Mouse (Mus musculus) forebrain, embryonic 12.5 days (tissue): ENCODE results near the gene Lgr6. TPM values are rescaled to one million over a fixed set of nuclear protein-coding genes. Genes with fewer than 3 reads are reported as not detected.
"Not testable (repeated sequence)": the region's sequence is repeated elsewhere in the genome, so short reads cannot be mapped to it uniquely, and the experiment has no call there.

ENCODE experiments used
- ATAC-seq: fragments of 200-750 bp; cut with Nextera tagmentation; 2 replicates; pipeline ENCODE4 v1.8.0; 2017; ENCODE audit warnings: moderate TSS enrichment; ENCODE audit not compliant: low FRiP score
- H3K27ac ChIP-seq: fragments of 300-500 bp; sonication (generic); 2 replicates; pipeline ENCODE4 v1.5.1; 2016; ENCODE audit warnings: mild to moderate bottlenecking
- H3K27me3 ChIP-seq: fragments of 300-500 bp; sonication (generic); 2 replicates; pipeline ENCODE4 v1.6.1; 2016; ENCODE audit warnings: mild to moderate bottlenecking
- H3K36me3 ChIP-seq: fragments of 300-500 bp; sonication (generic); replicated peaks from 2 replicates; pipeline ENCODE4 v1.6.1; 2016; ENCODE audit warnings: mild to moderate bottlenecking
- H3K4me1 ChIP-seq: fragments of 300-500 bp; sonication (generic); 2 replicates; pipeline ENCODE4 v1.6.1; 2016
- H3K4me2 ChIP-seq: fragments of 300-500 bp; sonication (generic); 2 replicates; pipeline ENCODE4 v1.6.1; 2016; ENCODE audit warnings: mild to moderate bottlenecking, moderate library complexity
- H3K4me3 ChIP-seq: fragments of 300-500 bp; sonication (generic); replicated peaks from 2 replicates; pipeline ENCODE4 v1.5.1; 2016; ENCODE audit warnings: mild to moderate bottlenecking
- H3K9ac ChIP-seq: fragments of 300-500 bp; sonication (generic); 2 replicates; pipeline ENCODE4 v1.6.1; 2016; ENCODE audit warnings: mild to moderate bottlenecking
- H3K9me3 ChIP-seq: fragments of 300-500 bp; sonication (generic); 2 replicates; pipeline ENCODE4 v1.6.1; 2016
- WGBS: fragments of 180-500 bp; shearing (Covaris S2); methylation state at CpG from one replicate; pipeline ENCODE4 v1.1.7; 2016; 5-methylcytosine and 5-hydroxymethylcytosine counted together
- polyA plus RNA-seq: library from polyadenylated mRNA; unstranded; fragments of >200 nt; fragmentation: Nextera tagmentation; extraction: Ambion mirVana; gene quantifications from 2 replicates; pipeline ENCODE4 v1.2.1, GENCODE M21; 2016

Lgr6 gene
- polyA plus RNA-seq, 1 experiment from 2014 or later, result 0.42 TPM

GRCm38 (mm10) chr1:135125990-135126389, 20.9 kb upstream of the Lgr6 start:
- no peak overlapping the region for H3K4me3 ChIP-seq
- H3K27me3 ChIP-seq, result peaks cover 26% of the 10 kb centered on the region
- H3K4me2 ChIP-seq, result no peak overlapping the region
- no peak overlapping the region for H3K27ac ChIP-seq
- H3K9me3 ChIP-seq, result no peaks in the 10 kb centered on the region
- whole genome bisulfite sequencing, result 66% methylated on average over 8 of the region's 8 CpGs
- H3K36me3 ChIP-seq, result no peaks in the 10 kb centered on the region
- ATAC-seq, result no peak
- H3K9ac ChIP-seq, result no peak overlapping the region
- H3K4me1 ChIP-seq, result peaks cover 6% of the 10 kb centered on the region; the same call in 1 of the 2 replicates

GRCm38 (mm10) chr1:135124573-135125363, 19.7 kb upstream of the Lgr6 start:
- WGBS, result 94% methylated on average over 8 of the region's 8 CpGs
- no peak overlapping the region for H3K9ac ChIP-seq

GRCm38 (mm10) chr1:135112661-135113060, 7.6 kb upstream of the Lgr6 start:
- no peaks in the 10 kb centered on the region for H3K4me1 ChIP-seq
- no peaks in the 10 kb centered on the region for H3K36me3 ChIP-seq
- 11% methylated on average over 8 of the region's 8 CpGs for WGBS
- ATAC-seq, result no peak
- H3K4me3 ChIP-seq, result no peak overlapping the region
- peaks cover 26% of the 10 kb centered on the region for H3K27me3 ChIP-seq
- no peak overlapping the region for H3K27ac ChIP-seq
- H3K9me3 ChIP-seq, result no peaks in the 10 kb centered on the region
- H3K4me2 ChIP-seq, result no peak overlapping the region
- no peak overlapping the region for H3K9ac ChIP-seq

More at GRCm38 (mm10) chr1:135124573-135125363, 19.7 kb upstream of the Lgr6 start:
- Histone ChIP-seq H3K4me2 (no peak overlapping the region), H3K36me3 (no peaks in the 10 kb centered on the region), H3K27ac (no peak overlapping the region), H3K27me3 (peaks cover 20% of the 10 kb centered on the region), H3K9me3 (no peaks in the 10 kb centered on the region), H3K4me3 (no peak overlapping the region), H3K4me1 (peaks cover 6% of the 10 kb centered on the region; the same call in 1 of the 2 replicates)
- no peak for ATAC-seq

- WGBS, result 72% methylated on average over 5 of the region's 5 CpGs
Observed at GRCm38 (mm10) chr1:135111271-135111670, 6.2 kb upstream of the Lgr6 start.

GRCm38 (mm10) chr1:135110075-135110474, 5.0 kb upstream of the Lgr6 start:
- no peak overlapping the region for H3K27ac ChIP-seq
- ATAC-seq, result 0 out of 2 replicates have a peak, but pooled peaks have one; percentile 22
- H3K36me3 ChIP-seq, result no peaks in the 10 kb centered on the region
- peaks cover 50% of the 10 kb centered on the region for H3K27me3 ChIP-seq
- H3K4me2 ChIP-seq, result no peak overlapping the region
- peaks cover 4% of the 10 kb centered on the region for H3K4me1 ChIP-seq
- WGBS, result 22% methylated on average over 6 of the region's 6 CpGs
- H3K9me3 ChIP-seq, result no peaks in the 10 kb centered on the region
- no peak overlapping the region for H3K9ac ChIP-seq
- no peak overlapping the region for H3K4me3 ChIP-seq

More at GRCm38 (mm10) chr1:135111271-135111670, 6.2 kb upstream of the Lgr6 start:
- ATAC-seq, H3K36me3 ChIP-seq, H3K4me1 ChIP-seq, H3K9ac ChIP-seq, H3K4me3 ChIP-seq, H3K9me3 ChIP-seq, H3K27ac ChIP-seq, H3K4me2 ChIP-seq: not testable (repeated sequence)
- peaks cover 38% of the 10 kb centered on the region for H3K27me3 ChIP-seq

GRCm38 (mm10) chr1:135108611-135109010, 3.5 kb upstream of the Lgr6 start:
- no peak overlapping the region for H3K9ac ChIP-seq
- H3K4me3 ChIP-seq, result no peak overlapping the region
- H3K27ac ChIP-seq, result no peak overlapping the region
- H3K36me3 ChIP-seq, result no peaks in the 10 kb centered on the region
- H3K4me2 ChIP-seq, result no peak overlapping the region
- H3K9me3 ChIP-seq, result no peaks in the 10 kb centered on the region
- peaks cover 8% of the 10 kb centered on the region for H3K4me1 ChIP-seq
- WGBS, result 35% methylated on average over 6 of the region's 6 CpGs
- H3K27me3 ChIP-seq, result peaks cover 65% of the 10 kb centered on the region
- ATAC-seq, result no peak

- no peaks in the 10 kb centered on the region for H3K9me3 ChIP-seq
- ATAC-seq, result 0 out of 2 replicates have a peak, but pooled peaks have one; percentile 23
- H3K4me1 ChIP-seq, result peaks cover 8% of the 10 kb centered on the region
- no peaks in the 10 kb centered on the region for H3K36me3 ChIP-seq
- H3K27ac ChIP-seq, result no peak overlapping the region
- no peak overlapping the region for H3K4me2 ChIP-seq
- H3K4me3 ChIP-seq, result no peak overlapping the region
- 4% methylated on average over 8 of the region's 8 CpGs for WGBS
- peaks cover 76% of the 10 kb centered on the region for H3K27me3 ChIP-seq
- H3K9ac ChIP-seq, result no peak overlapping the region
Observed at GRCm38 (mm10) chr1:135105951-135106350, 875 bp upstream of the Lgr6 start.

GRCm38 (mm10) chr1:135100400-135100799, 4.7 kb downstream of the Lgr6 start:
- Histone ChIP-seq H3K27ac (no peak overlapping the region), H3K9ac (no peak overlapping the region), H3K36me3 (no peaks in the 10 kb centered on the region), H3K4me1 (peaks cover 7% of the 10 kb centered on the region), H3K4me2 (no peak overlapping the region), H3K27me3 (peaks cover 53% of the 10 kb centered on the region), H3K9me3 (no peaks in the 10 kb centered on the region), H3K4me3 (no peak overlapping the region)
- no peak for ATAC-seq
- WGBS, result 68% methylated on average over 7 of the region's 7 CpGs

GRCm38 (mm10) chr1:135098441-135098840, 6.6 kb downstream of the Lgr6 start:
- Histone ChIP-seq H3K4me1 (no peaks in the 10 kb centered on the region), H3K9me3 (no peaks in the 10 kb centered on the region), H3K36me3 (no peaks in the 10 kb centered on the region), H3K27ac (no peak overlapping the region), H3K4me2 (no peak overlapping the region), H3K4me3 (no peak overlapping the region), H3K9ac (no peak overlapping the region), H3K27me3 (peaks cover 33% of the 10 kb centered on the region)
- 87% methylated on average over 7 of the region's 7 CpGs for WGBS
- ATAC-seq, result no peak

- no peak for ATAC-seq
- H3K27ac ChIP-seq, result no peak overlapping the region
- H3K4me3 ChIP-seq, result no peak overlapping the region
- no peaks in the 10 kb centered on the region for H3K9me3 ChIP-seq
- no peaks in the 10 kb centered on the region for H3K4me1 ChIP-seq
- H3K27me3 ChIP-seq, result peaks cover 23% of the 10 kb centered on the region
- no peak overlapping the region for H3K9ac ChIP-seq
- H3K36me3 ChIP-seq, result no peaks in the 10 kb centered on the region
- no peak overlapping the region for H3K4me2 ChIP-seq
- 91% methylated on average over 6 of the region's 6 CpGs for WGBS
Observed at GRCm38 (mm10) chr1:135097441-135097840, 7.6 kb downstream of the Lgr6 start.

GRCm38 (mm10) chr1:135096312-135096711, 8.8 kb downstream of the Lgr6 start:
- H3K36me3 ChIP-seq, result no peaks in the 10 kb centered on the region
- no peak for ATAC-seq
- no peak overlapping the region for H3K4me2 ChIP-seq
- no peak overlapping the region for H3K27ac ChIP-seq
- H3K9ac ChIP-seq, result no peak overlapping the region
- no peaks in the 10 kb centered on the region for H3K4me1 ChIP-seq
- H3K27me3 ChIP-seq, result peaks cover 12% of the 10 kb centered on the region
- no peak overlapping the region for H3K4me3 ChIP-seq
- WGBS, result 86% methylated on average over 11 of the region's 11 CpGs
- H3K9me3 ChIP-seq, result no peaks in the 10 kb centered on the region

- Histone ChIP-seq H3K4me3 (no peak overlapping the region), H3K4me1 (no peaks in the 10 kb centered on the region), H3K36me3 (no peaks in the 10 kb centered on the region), H3K9me3 (no peaks in the 10 kb centered on the region), H3K27ac (no peak overlapping the region), H3K9ac (no peak overlapping the region), H3K27me3 (peaks cover 2% of the 10 kb centered on the region; the same call in 1 of the 2 replicates), H3K4me2 (no peak overlapping the region)
- ATAC-seq, result no peak
- WGBS, result 69% methylated on average over 7 of the region's 7 CpGs
Observed at GRCm38 (mm10) chr1:135095189-135095588, 9.9 kb downstream of the Lgr6 start.

GRCm38 (mm10) chr1:135094723-135095122, 10.4 kb downstream of the Lgr6 start:
- H3K27me3 ChIP-seq, result no peaks in the 10 kb centered on the region; the same call in 1 of the 2 replicates
- H3K4me3 ChIP-seq, result no peak overlapping the region
- ATAC-seq, result no peak
- H3K9ac ChIP-seq, result no peak overlapping the region
- H3K4me1 ChIP-seq, result no peaks in the 10 kb centered on the region
- H3K36me3 ChIP-seq, result no peaks in the 10 kb centered on the region
- H3K4me2 ChIP-seq, result no peak overlapping the region
- WGBS, result 72% methylated on average over 7 of the region's 7 CpGs
- H3K9me3 ChIP-seq, result no peaks in the 10 kb centered on the region
- H3K27ac ChIP-seq, result no peak overlapping the region
